Mouse (Mus musculus) heart, adult 2 months (tissue): ENCODE measurements around the gene Fbxo42.

Experiments
- CTCF ChIP-seq: fragments of 200-600 bp; IDR thresholded peaks from 2 replicates; pipeline ENCODE4 v1.8.1; 2022; ENCODE audit warnings: antibody characterized with exemption, mild to moderate bottlenecking, moderate library complexity
- POLR2A ChIP-seq: fragments of 200-500 bp; IDR thresholded peaks from 2 replicates; pipeline ENCODE4 v1.6.1; 2011; ENCODE audit warnings: mild to moderate bottlenecking, low read depth, low read length, control low read depth; ENCODE audit not compliant: insufficient read depth

DNA sequence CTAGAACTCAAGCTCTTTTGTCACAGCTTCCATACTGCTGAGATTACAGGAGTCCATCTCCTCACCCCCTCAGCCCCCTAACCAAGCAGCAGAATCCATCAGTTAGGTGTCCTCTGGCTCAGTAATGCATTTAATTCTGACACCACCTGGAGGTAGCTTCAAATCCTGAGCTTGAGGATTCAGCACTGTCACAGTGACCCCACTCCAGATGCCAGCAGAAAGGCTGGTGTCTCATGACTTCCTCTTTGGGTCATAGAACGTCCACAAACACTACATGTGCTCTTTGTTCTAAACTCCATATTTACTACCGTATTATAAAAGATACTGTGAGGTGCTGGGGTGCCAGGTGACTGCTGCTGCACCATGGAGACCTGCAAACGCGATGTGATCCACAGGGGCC is 9.8 kb downstream of the Fbxo42 start:
- no peak for TF ChIP-seq CTCF
- no peak for TF ChIP-seq POLR2A
